Mouse (Mus musculus): ENCODE data around the gene Ccng2.

- TF ChIP-seq CTCF (IDR thresholded peaks at IDR 0.05; ENCODE audit: low read depth) (no peak), EP300 (IDR thresholded peaks at IDR 0.05; ENCODE audit: low read depth) (no peak)
Observed at GRCm38 (mm10) chr5:93229527-93229926, 37.5 kb upstream of the Ccng2 start.

Data from liver, postnatal 0 days (tissue).